Mouse (Mus musculus) liver, adult 2 months (tissue): ENCODE measurements at regions not wholly inside any gene's neighbourhood (a gene's known extent, or its start where the extent isn't known, plus 50 kb on each side); places are given as distances from the start of the nearest gene placed in this dataset.

ENCODE experiments used
- CTCF ChIP-seq: fragments of 200-500 bp; IDR thresholded peaks from 2 replicates; pipeline ENCODE4 v1.5.1; 2011; ENCODE audit warnings: low read depth, low read length, control low read depth
- POLR2A ChIP-seq: fragments of 200-500 bp; IDR thresholded peaks from 2 replicates; pipeline ENCODE4 v1.6.1; 2011; ENCODE audit warnings: low read length, control low read depth; ENCODE audit not compliant: insufficient read depth; ENCODE audit errors: extremely low read depth

DNA sequence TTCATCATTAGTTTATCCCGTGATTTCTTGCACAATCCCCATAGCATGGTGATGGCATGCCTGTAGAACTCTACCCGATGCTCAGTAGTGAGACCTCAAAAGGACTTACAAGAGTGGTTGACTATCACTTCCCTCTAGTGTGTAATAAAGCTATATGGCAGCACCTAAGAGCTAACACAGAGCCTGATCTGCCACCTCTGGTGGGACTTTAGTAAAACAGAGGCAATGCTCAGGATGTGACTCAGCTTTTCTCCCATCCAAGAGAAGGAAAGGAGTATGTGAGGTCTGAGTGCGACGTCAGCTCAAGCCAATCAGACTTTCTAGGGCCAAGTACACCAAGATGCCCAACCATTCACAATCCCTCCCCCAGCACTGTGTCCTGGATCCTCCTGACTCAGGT is 361.5 kb upstream of the Spred2 start:
- no peak for TF ChIP-seq CTCF
- no peak for TF ChIP-seq POLR2A
